Mouse (Mus musculus) heart, postnatal 25 days (tissue): Measurements from ENCODE around the gene Ap1g1. TPM values are rescaled to one million over a fixed set of nuclear protein-coding genes. Genes with fewer than 3 reads are reported as not detected.

Experiments
- DNase-seq: peaks from one replicate; pipeline ENCODE4 v3.0.0; 2022; ENCODE audit warnings: low spot score
- intact Hi-C: fragments of 180-260 bp; cut with DNase I; formaldehyde crosslinking; loops from one replicate; pipeline ENCODE4 v1.15.1; 2025
- total RNA-seq, 2 experiments: library from RNA; stranded (reverse); gene quantifications; 2 replicates each; pipeline ENCODE4 v1.2.3; 2021

Gene Ap1g1
- total RNA-seq, 2 experiments from 2014 or later = 38.0 to 41.4 TPM

- DNase-seq = no peak
- intact Hi-C loops = loop anchor here (5.0 kb wide), 5 partner anchors 38 to 212 kb away; partner anchors contain the start of genes Dhodh, Dhx38, Ist1 and Phlpp2
Measured at GRCm38 (mm10) chr8:109779431-109780228, 1.3 kb downstream of the Ap1g1 start.

GRCm38 (mm10) chr8:109780548-109780947 lies 2.2 kb downstream of the Ap1g1 start:
- intact Hi-C loops = no loop called here
- DNase-seq = no peak

GRCm38 (mm10) chr8:109790938-109791337 lies 12.6 kb downstream of the Ap1g1 start:
- intact Hi-C loops = no loop called here
- no peak for DNase-seq

- no peak for DNase-seq
- intact Hi-C loops = no loop called here
Measured at GRCm38 (mm10) chr8:109795166-109795565, 16.8 kb downstream of the Ap1g1 start.

GRCm38 (mm10) chr8:109798721-109799120 lies 20.4 kb downstream of the Ap1g1 start:
- intact Hi-C loops = no loop called here
- DNase-seq = no peak

- no peak for DNase-seq
- intact Hi-C loops = no loop called here
Measured at GRCm38 (mm10) chr8:109799245-109799644, 20.9 kb downstream of the Ap1g1 start.

GRCm38 (mm10) chr8:109800325-109800724 lies 22.0 kb downstream of the Ap1g1 start:
- DNase-seq = no peak
- intact Hi-C loops = no loop called here

- DNase-seq = no peak
- intact Hi-C loops = no loop called here
Measured at GRCm38 (mm10) chr8:109803211-109803610, 24.9 kb downstream of the Ap1g1 start.

- intact Hi-C loops = no loop called here
- DNase-seq = no peak
Measured at GRCm38 (mm10) chr8:109803801-109804200, 25.4 kb downstream of the Ap1g1 start.

GRCm38 (mm10) chr8:109806522-109806921 lies 28.2 kb downstream of the Ap1g1 start:
- intact Hi-C loops = no loop called here
- DNase-seq = no peak

GRCm38 (mm10) chr8:109807401-109808119 lies 29.2 kb downstream of the Ap1g1 start:
- no peak for DNase-seq
- intact Hi-C loops = no loop called here

- intact Hi-C loops = no loop called here
- no peak for DNase-seq
Measured at GRCm38 (mm10) chr8:109808120-109808447, 29.7 kb downstream of the Ap1g1 start.

- intact Hi-C loops = no loop called here
- DNase-seq = no peak
Measured at GRCm38 (mm10) chr8:109810434-109810833, 32.1 kb downstream of the Ap1g1 start.

- intact Hi-C loops = loop anchor here (5.0 kb wide), 1 partner anchor 38 kb away; the partner anchor contains the start of gene Ap1g1
- DNase-seq = no peak
Measured at GRCm38 (mm10) chr8:109815268-109815667, 36.9 kb downstream of the Ap1g1 start.

- DNase-seq = no peak
- intact Hi-C loops = loop anchor here (5.0 kb wide), 1 partner anchor 41 kb away; the partner anchor contains the start of gene Ap1g1
Measured at GRCm38 (mm10) chr8:109817933-109818332, 39.6 kb downstream of the Ap1g1 start.

GRCm38 (mm10) chr8:109823561-109823960 lies 45.2 kb downstream of the Ap1g1 start:
- intact Hi-C loops = no loop called here
- DNase-seq = no peak

- DNase-seq = no peak
- intact Hi-C loops = no loop called here
Measured at GRCm38 (mm10) chr8:109839822-109840221, 61.5 kb downstream of the Ap1g1 start.

- intact Hi-C loops = no loop called here
- no peak for DNase-seq
Measured at GRCm38 (mm10) chr8:109842468-109842867, 64.1 kb downstream of the Ap1g1 start.

GRCm38 (mm10) chr8:109847866-109848265 lies 69.5 kb downstream of the Ap1g1 start:
- intact Hi-C loops = no loop called here
- no peak for DNase-seq

- intact Hi-C loops = no loop called here
- no peak for DNase-seq
Measured at GRCm38 (mm10) chr8:109848981-109849380, 70.6 kb downstream of the Ap1g1 start.

GRCm38 (mm10) chr8:109853423-109853822 lies 75.1 kb downstream of the Ap1g1 start:
- intact Hi-C loops = loop anchor here (1.0 to 5.0 kb wide), 2 partner anchors 64 to 219 kb away; no protein-coding TSS in a partner anchor
- DNase-seq = no peak
